Mouse (Mus musculus) megakaryocyte-erythroid progenitor cell, adult 5-6 weeks (primary cell): Measurements from ENCODE around the gene Lgr4. TPM values are rescaled to one million over a fixed set of nuclear protein-coding genes. Genes with fewer than 3 reads are reported as not detected.
"Not testable (repeated sequence)": the region's sequence is repeated elsewhere in the genome, so short reads cannot be mapped to it uniquely, and the experiment has no call there.

Experiments
- ATAC-seq: replicated peaks from 2 replicates; pipeline ENCODE4 v1.8.0; 2016; ENCODE audit warnings: mild to moderate bottlenecking, inconsistent platforms; ENCODE audit not compliant: severe bottlenecking, poor library complexity, low FRiP score, low TSS enrichment
- total RNA-seq, 2 experiments: library from RNA; stranded (forward) in 1 of 2; stranded (reverse) in 1 of 2; fragments of 200-1000, 215-1000 nt in 1 of 2; fragments of >200 nt in 1 of 2; fragmentation: Nextera tagmentation in 1 of 2; gene quantifications; 2 replicates each; pipeline ENCODE4 v1.2.3; 2014 to 2017

Gene Lgr4
- total RNA-seq (2014; fragmentation: Nextera tagmentation) = 0.67 and 1.4 TPM in 2 replicates
- 1.3 and 1.6 TPM in 2 replicates for total RNA-seq (2017)

DNA sequence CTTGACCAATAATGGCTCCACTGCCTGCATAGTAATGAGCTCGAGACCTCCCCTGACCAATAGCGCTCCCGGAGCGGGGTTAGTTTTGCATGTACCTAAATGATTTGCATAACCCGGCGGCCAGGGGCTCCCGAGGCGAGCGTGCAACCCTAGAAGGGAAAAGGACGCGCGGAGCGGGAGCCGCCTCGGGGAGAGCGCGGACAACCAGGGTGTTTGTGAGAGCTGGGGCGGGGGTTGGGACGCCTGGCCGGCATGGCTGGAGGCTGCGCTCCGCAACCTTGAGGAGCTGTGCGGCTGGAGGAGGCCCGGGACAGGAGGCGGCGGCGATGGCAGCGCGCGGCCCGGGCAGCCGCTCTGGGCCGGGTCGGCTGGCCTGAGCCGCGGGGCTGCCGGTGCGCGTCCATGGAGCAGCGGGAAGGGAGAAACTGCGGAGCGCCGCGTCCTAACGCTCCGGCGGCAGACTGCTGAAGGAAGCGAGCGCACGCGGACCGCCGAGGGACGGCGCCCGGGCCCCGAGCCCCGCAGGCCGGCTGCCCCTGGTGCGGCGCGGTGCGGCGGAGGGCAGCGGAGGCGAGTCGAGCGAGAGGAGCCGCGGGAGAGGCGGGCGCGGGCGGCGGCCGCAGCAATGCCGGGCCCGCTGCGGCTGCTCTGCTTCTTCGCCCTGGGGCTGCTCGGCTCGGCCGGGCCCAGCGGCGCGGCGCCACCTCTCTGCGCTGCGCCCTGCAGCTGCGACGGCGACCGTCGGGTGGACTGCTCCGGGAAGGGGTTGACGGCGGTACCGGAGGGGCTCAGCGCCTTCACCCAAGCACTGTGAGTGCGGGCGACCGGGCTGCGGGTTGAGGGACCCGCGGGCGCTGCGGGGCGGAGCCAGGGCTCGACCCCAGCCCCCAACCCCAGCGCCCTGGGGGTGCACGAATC lies at the start of gene Lgr4:
Gene Lgr4, plus strand, starts transcription at position 152 of the 918 bp plus-strand sequence.
- peak; percentile 99 for ATAC-seq

GRCm38 (mm10) chr2:109879429-109879828 lies 38.0 kb upstream of the Lgr4 start:
- not testable (repeated sequence) for ATAC-seq

- ATAC-seq = no peak
These were observed 36.3 kb upstream of the Lgr4 start for GRCm38 (mm10) chr2:109881111-109881510.

GRCm38 (mm10) chr2:109881625-109882024 lies 35.8 kb upstream of the Lgr4 start:
- ATAC-seq = no peak

- ATAC-seq = no peak
These were observed 33.3 kb upstream of the Lgr4 start for GRCm38 (mm10) chr2:109884106-109884505.

DNA sequence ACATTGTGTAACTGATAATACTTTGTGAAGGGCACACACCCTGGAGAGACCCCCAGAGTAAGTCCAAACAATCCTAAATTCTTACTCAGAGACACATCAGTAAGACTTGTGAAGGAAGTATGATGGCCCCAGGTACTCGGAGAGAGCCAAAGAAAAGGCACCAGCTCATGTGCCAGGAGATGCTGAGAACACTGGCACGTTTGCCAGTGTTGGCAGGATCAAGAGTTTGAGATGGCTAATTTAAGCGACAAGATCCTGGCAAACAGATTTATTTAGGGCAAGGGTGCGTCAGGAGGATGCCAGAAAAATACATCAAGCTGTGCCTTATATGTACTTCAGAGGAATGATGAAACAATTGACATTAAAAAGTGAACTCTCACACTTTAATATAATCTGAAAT lies 32.9 kb upstream of the Lgr4 start:
- ATAC-seq = no peak

DNA sequence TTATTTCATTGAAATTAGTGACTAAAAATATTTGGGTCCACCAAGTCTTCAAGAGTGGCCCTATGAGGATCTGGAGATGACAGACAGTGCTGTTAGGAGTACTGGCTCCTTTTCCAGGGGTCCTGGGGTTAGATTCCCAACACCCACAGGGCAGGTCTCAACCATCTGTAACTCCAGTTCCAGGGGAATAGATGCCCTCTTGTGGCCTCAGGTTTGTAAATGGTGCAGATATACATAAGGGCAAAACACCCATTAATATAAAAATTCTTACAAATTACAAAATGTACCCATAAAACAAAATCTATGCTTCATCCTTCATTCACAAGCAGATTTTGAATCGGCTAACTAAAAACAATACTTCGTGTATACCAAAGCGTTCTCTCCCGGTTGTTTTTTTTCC lies 27.4 kb upstream of the Lgr4 start:
- ATAC-seq = no peak

GRCm38 (mm10) chr2:109890597-109890996 lies 26.9 kb upstream of the Lgr4 start, which contains the start of gene Lin7c:
Lin7c (plus strand) TSS chr2:109890853.
- ATAC-seq = peak; percentile 99

DNA sequence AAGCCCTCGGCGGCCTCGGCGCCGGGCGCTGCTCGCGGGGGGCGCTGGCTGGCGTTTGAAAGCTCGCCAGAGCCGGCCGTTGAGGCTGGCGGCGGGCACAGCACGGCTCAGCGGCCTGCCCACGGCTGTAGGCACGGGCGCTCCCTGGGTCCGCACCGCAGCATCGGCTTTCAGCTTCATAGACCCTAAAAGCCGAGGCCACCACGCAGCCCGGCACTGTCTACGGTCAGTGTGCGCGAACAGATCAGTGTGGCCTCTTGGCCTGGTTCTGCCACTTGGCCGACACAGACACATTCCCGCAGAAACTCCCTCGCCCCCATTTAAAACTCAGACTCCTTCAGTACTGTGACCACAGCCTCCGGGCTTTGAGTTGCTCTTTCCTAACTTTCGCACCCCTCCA lies 26.4 kb upstream of the Lgr4 start:
- peak; percentile 45 for ATAC-seq

GRCm38 (mm10) chr2:109891471-109891870 lies 26.0 kb upstream of the Lgr4 start:
- ATAC-seq = 0 out of 2 replicates have a peak, but pooled peaks have one; percentile 0

GRCm38 (mm10) chr2:109896311-109896710 lies 21.1 kb upstream of the Lgr4 start:
- ATAC-seq = peak; percentile 74

DNA sequence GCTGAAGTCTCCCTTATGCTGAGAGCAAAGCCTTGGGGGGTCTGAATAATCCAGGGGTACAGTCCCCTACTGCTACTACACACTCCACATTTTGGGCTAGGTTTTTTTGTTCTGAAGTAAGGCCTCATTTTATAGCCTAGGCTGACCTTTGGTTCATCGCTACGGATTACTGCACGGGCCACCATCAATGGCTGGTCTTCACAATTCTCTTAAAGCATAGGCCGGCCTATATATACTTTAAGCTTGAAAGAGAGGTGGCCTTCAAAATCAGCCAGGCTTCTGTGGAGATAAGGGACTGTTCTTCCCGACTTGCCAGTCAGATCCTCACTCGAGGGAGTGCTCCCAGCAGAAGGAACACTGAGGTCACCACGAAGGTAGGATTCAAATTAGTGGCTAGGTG lies 14.6 kb upstream of the Lgr4 start:
- no peak for ATAC-seq

- peak; percentile 97 for ATAC-seq
These were observed 13.2 kb upstream of the Lgr4 start for GRCm38 (mm10) chr2:109904171-109904821.

DNA sequence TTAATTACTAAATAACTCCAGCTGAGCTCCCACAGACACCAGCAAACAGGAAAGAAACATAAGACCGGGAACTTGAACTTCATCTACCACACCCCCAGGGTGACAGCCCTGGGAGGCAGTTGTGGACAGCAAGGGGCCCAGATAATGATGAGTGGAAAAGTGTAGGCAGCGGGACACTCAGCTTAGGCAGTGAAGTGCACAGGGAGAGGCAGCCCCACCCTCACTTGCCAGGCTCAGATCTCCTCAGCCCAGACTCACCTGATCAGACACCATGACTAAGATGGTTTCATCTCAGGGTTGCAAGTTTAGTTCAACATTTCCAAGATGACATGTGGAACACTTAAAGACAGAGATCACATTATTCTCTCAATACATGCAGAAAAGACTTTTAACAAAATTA lies 8.3 kb upstream of the Lgr4 start:
- no peak for ATAC-seq

DNA sequence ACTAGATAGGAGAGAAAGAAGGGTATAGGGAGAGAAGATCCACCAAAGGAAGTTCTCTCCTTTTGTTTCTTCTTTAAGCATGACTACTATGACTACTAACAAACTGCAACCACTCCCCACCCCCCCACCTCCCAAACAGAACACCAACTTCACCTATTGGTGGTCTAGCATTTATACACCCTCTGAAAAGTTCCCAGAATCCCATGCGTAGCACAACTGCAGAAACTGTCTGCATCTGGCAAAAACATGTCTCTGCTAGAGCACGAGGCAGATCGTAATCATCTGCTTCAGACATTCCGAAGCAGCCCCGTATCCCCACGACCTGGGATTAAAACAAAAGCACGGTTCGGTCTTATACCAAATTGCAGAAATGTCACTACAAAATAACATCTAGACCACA lies 5.2 kb upstream of the Lgr4 start:
- no peak for ATAC-seq

GRCm38 (mm10) chr2:109912766-109913165 lies 4.7 kb upstream of the Lgr4 start:
- no peak for ATAC-seq

DNA sequence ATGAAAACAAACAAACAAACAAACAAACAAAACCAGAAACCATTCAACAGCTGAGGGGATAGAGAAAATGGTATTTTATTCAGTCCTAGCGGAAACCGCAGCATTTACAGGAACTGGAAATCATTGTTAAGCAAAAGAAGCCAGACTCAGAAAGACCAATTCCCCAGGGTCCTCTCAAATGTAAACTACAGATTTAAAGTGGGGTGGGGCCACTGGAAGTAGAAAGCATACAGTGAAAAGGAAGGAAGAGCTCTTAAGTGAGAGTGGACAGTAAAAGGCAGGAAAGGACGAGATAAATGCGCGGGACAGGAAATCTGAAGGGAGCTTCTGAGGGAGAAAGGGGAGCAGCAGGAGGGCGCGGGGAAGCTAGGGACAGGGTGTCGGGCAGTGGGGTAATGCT lies 4.2 kb upstream of the Lgr4 start:
- ATAC-seq = no peak

DNA sequence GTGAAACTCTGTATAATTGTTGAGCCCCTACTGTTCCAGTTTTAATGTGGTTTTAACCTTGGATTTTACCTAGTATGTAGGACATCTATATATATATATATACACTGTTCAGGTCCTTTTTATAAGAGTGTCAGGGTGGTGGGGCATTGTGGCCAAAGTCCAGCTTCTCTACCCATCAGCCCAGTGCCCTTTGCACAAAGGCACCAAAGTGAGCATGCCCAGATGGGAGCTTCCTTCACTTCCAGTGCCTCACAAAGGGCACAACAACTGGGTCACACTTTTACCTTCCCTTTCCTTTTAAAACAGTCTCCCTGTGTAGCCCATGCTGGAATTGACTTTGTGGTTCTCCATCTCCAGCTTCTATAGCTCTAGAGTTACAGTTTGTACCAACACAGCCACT lies 2.8 kb upstream of the Lgr4 start:
- ATAC-seq = no peak

GRCm38 (mm10) chr2:109916782-109917495 lies 508 bp upstream of the Lgr4 start:
- ATAC-seq = no peak
